8 mouse cellular contexts compared by ENCODE assay signal in genomic region chr9:13298513-13298878, GRCm38 (mm10). TPM values are rescaled to one million over a fixed set of nuclear protein-coding genes. Genes with fewer than 3 reads are reported as not detected.
DNase-seq lines count a peak whose midpoint lies in the region; ATAC-seq lines count a peak whose summit lies in the region.

No protein-coding gene starts in this region.

- H3K9ac ChIP-seq in neural tube, embryonic 11.5 days (ENCODE audit: low read length), result peak overlapping the region; percentile 77
- H3K9ac ChIP-seq in forebrain, embryonic 13.5 days, result peak overlapping the region; percentile 77
- peak overlapping the region; percentile 47 for H3K9ac ChIP-seq in limb, embryonic 15.5 days
- H3K9ac ChIP-seq in stomach, embryonic 15.5 days, result peak overlapping the region; percentile 39; the same call in 1 of the 2 replicates

- no peak for ATAC-seq in neural tube, embryonic 11.5 days (ENCODE audit: insufficient read depth, low FRiP score, low TSS enrichment)
- ATAC-seq in forebrain, embryonic 13.5 days, result no peak
- no peak for ATAC-seq in limb, embryonic 15.5 days (ENCODE audit: insufficient number of reproducible peaks, low FRiP score, low TSS enrichment, low read depth)
- ATAC-seq in stomach, embryonic 15.5 days (ENCODE audit: insufficient read depth, low FRiP score, low read depth), result no peak

- WGBS in neural tube, embryonic 11.5 days, result 32% methylated on average over 9 of the region's 9 CpGs
- WGBS in forebrain, embryonic 13.5 days, result 18% methylated on average over 9 of the region's 9 CpGs
- WGBS in limb, embryonic 15.5 days, result 29% methylated on average over 9 of the region's 9 CpGs
- 24% methylated on average over 9 of the region's 9 CpGs for WGBS in stomach, embryonic 15.5 days

- no peak for DNase-seq in neural tube, embryonic 11.5 days (ENCODE audit: low spot score)
- DNase-seq in neural tube, embryonic 10.5 days (ENCODE audit: extremely low spot score, low spot score), result no peak
- DNase-seq in ovary, adult 18-20 months (ENCODE audit: low spot score), result no peak
- DNase-seq in cerebellum, adult 9-11 months, result no peak
- DNase-seq in layer of hippocampus, postnatal 36 days, result no peak

- H3K4me2 ChIP-seq in neural tube, embryonic 11.5 days (ENCODE audit: low read depth), result peak overlapping the region; percentile 97
- peak overlapping the region; percentile 89 for H3K4me2 ChIP-seq in forebrain, embryonic 13.5 days
- H3K4me2 ChIP-seq in limb, embryonic 15.5 days, result peak overlapping the region; percentile 94
- peak overlapping the region; percentile 97 for H3K4me2 ChIP-seq in stomach, embryonic 15.5 days

- H3K27me3 ChIP-seq in neural tube, embryonic 11.5 days (ENCODE audit: control insufficient read depth, insufficient read depth, low read length), result no peaks in the 10 kb centered on the region
- no peaks in the 10 kb centered on the region for H3K27me3 ChIP-seq in forebrain, embryonic 13.5 days
- H3K27me3 ChIP-seq in limb, embryonic 15.5 days, result no peaks in the 10 kb centered on the region
- H3K27me3 ChIP-seq in stomach, embryonic 15.5 days (replicated peaks), result no peaks in the 10 kb centered on the region

- no peaks in the 10 kb centered on the region for H3K9me3 ChIP-seq in neural tube, embryonic 11.5 days (ENCODE audit: control insufficient read depth, low read length)
- no peaks in the 10 kb centered on the region for H3K9me3 ChIP-seq in forebrain, embryonic 13.5 days (replicated peaks)
- no peaks in the 10 kb centered on the region for H3K9me3 ChIP-seq in limb, embryonic 15.5 days
- H3K9me3 ChIP-seq in stomach, embryonic 15.5 days, result no peaks in the 10 kb centered on the region

- H3K36me3 ChIP-seq in neural tube, embryonic 11.5 days (ENCODE audit: control insufficient read depth, insufficient read depth, low read length), result no peaks in the 10 kb centered on the region
- H3K36me3 ChIP-seq in forebrain, embryonic 13.5 days (ENCODE audit: poor library complexity, severe bottlenecking), result no peaks in the 10 kb centered on the region
- no peaks in the 10 kb centered on the region for H3K36me3 ChIP-seq in limb, embryonic 15.5 days
- no peaks in the 10 kb centered on the region for H3K36me3 ChIP-seq in stomach, embryonic 15.5 days

- no peak overlapping the region; the same call in 1 of the 2 replicates for H3K27ac ChIP-seq in neural tube, embryonic 11.5 days (ENCODE audit: low read depth, low read length)
- H3K27ac ChIP-seq in forebrain, embryonic 13.5 days, result peak overlapping the region; percentile 79; the same call in 1 of the 2 replicates
- H3K27ac ChIP-seq in limb, embryonic 15.5 days, result no peak overlapping the region
- H3K27ac ChIP-seq in stomach, embryonic 15.5 days, result no peak overlapping the region

- peak overlapping the region; percentile 65 for H3K4me3 ChIP-seq in neural tube, embryonic 11.5 days (ENCODE audit: low read depth, low read length)
- H3K4me3 ChIP-seq in forebrain, embryonic 13.5 days, result peak overlapping the region; percentile 60
- peak overlapping the region; percentile 51 for H3K4me3 ChIP-seq in limb, embryonic 15.5 days
- H3K4me3 ChIP-seq in stomach, embryonic 15.5 days (replicated peaks), result peak overlapping the region; percentile 57

- peaks cover 46% of the 10 kb centered on the region for H3K4me1 ChIP-seq in neural tube, embryonic 11.5 days (ENCODE audit: control insufficient read depth, insufficient read depth, low read length)
- H3K4me1 ChIP-seq in forebrain, embryonic 13.5 days, result peaks cover 58% of the 10 kb centered on the region
- H3K4me1 ChIP-seq in limb, embryonic 15.5 days, result peaks cover 46% of the 10 kb centered on the region
- H3K4me1 ChIP-seq in stomach, embryonic 15.5 days, result peaks cover 38% of the 10 kb centered on the region

RNA-seq across cellular contexts. Expression of gene Maml2, which starts 0.7 kb away (rescaled TPM):
- polyA plus RNA-seq in neural tube, embryonic 11.5 days (2014; fragmentation: Nextera tagmentation; extraction: Ambion mirVana), result 12.8 and 14.1 TPM in 2 replicates
- 8.8 and 10.2 TPM in 2 replicates for polyA plus RNA-seq in forebrain, embryonic 13.5 days (2015; fragmentation: Nextera tagmentation; extraction: Ambion mirVana)
- 10.2 and 10.9 TPM in 2 replicates for polyA plus RNA-seq in limb, embryonic 15.5 days (2015; fragmentation: Nextera tagmentation; extraction: Ambion mirVana)
- polyA plus RNA-seq in stomach, embryonic 15.5 days (2015; fragmentation: Nextera tagmentation; extraction: Ambion mirVana), result 8.5 and 9.0 TPM in 2 replicates
- total RNA-seq in layer of hippocampus, postnatal 36 days (2021), result 10 to 100 TPM; 21.2 to 28.9 TPM

RNA-seq across cellular contexts. Expression of gene Ccdc82, which starts 51.7 kb away (rescaled TPM):
- polyA plus RNA-seq in neural tube, embryonic 11.5 days (2014; fragmentation: Nextera tagmentation; extraction: Ambion mirVana), result 12.9 and 13.4 TPM in 2 replicates
- polyA plus RNA-seq in forebrain, embryonic 13.5 days (2015; fragmentation: Nextera tagmentation; extraction: Ambion mirVana), result 10.6 and 12.1 TPM in 2 replicates
- polyA plus RNA-seq in limb, embryonic 15.5 days (2015; fragmentation: Nextera tagmentation; extraction: Ambion mirVana), result 8.3 and 8.5 TPM in 2 replicates
- 8.6 and 10.8 TPM in 2 replicates for polyA plus RNA-seq in stomach, embryonic 15.5 days (2015; fragmentation: Nextera tagmentation; extraction: Ambion mirVana)
- 10 to 100 TPM; 14.7 to 17.2 TPM for total RNA-seq in layer of hippocampus, postnatal 36 days (2021)

RNA-seq across cellular contexts. Expression of gene Jrkl, which starts 52.9 kb away (rescaled TPM):
- 8.9 and 9.4 TPM in 2 replicates for polyA plus RNA-seq in neural tube, embryonic 11.5 days (2014; fragmentation: Nextera tagmentation; extraction: Ambion mirVana)
- polyA plus RNA-seq in forebrain, embryonic 13.5 days (2015; fragmentation: Nextera tagmentation; extraction: Ambion mirVana), result 11.7 and 11.8 TPM in 2 replicates
- 8.9 and 9.9 TPM in 2 replicates for polyA plus RNA-seq in limb, embryonic 15.5 days (2015; fragmentation: Nextera tagmentation; extraction: Ambion mirVana)
- polyA plus RNA-seq in stomach, embryonic 15.5 days (2015; fragmentation: Nextera tagmentation; extraction: Ambion mirVana), result 10.1 and 10.5 TPM in 2 replicates
- total RNA-seq in layer of hippocampus, postnatal 36 days (2021), result 10 to 100 TPM; 10.5 to 11.6 TPM
